Mouse (Mus musculus) kidney, adult 18-20 months (tissue): ENCODE measurements around the gene Wdr12.
"Not testable (repeated sequence)": the region's sequence is repeated elsewhere in the genome, so short reads cannot be mapped to it uniquely, and the experiment has no call there.

ENCODE experiments used
- DNase-seq: peaks from one replicate; pipeline ENCODE4 v3.0.0; 2021

Wdr12 gene

GRCm38 (mm10) chr1:60098024-60098781 lies at the start of gene Wdr12, which contains the start of gene Carf:
TSS of gene Wdr12 (minus strand) at chr1:60098645.
TSS of gene Carf (plus strand) at chr1:60098247.
- DNase-seq: peak; percentile 98

- no peak for DNase-seq
Measured at GRCm38 (mm10) chr1:60137346-60137745, 38.9 kb upstream of the Wdr12 start.

DNA sequence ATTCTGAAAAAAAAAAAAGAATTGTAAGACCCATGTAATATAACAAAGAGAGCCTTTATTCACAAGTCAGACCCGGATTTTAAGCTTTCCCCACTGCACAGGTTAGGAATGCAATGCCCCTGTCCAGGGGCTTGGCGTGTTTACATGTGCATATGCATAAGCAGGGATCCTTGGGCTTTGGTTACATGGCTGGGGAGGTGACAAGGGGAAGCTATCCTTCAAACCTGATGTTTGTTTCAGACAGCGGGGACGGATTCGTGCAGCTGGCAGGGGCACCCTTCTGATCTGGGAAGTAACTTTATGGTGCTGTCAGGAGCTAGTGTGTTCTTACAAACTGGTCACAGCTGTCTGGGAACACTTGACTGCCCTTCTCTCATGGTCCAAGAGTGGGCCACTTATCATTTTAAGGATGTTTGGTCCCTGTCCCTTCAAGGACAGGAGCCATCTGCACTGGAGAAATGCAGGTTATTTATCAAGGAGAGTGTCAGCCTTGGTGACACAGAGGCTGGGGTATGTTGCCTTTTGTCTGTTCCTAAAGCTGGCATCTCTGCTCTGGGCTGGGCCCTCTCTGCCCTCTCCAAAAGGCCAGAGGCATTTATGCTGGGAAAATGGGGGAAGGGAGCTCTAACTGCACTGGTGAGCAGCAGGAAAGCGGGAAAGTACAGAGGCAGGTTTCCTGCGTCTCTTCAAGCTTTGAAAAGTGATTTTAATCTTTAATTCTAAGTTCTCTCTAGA lies 19.4 kb upstream of the Wdr12 start:
- DNase-seq: no peak

DNA sequence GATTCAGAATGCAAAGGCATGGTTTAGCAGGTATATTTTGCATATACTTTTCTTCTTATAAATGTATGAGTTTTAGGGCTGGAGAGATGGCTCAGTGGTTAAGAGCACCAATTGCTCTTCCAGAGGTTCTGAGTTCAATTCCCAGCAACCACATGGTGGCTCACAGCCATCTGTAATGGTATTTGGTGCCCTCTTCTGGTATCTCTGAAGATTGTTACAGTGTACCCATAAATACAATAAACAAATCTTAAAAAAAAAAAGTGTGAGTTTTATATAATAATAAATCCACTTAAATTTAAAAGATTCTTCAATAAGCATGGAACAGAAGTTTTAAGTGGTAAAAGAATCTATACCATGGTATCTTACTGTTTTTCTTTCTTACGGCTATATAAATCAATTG lies 6.1 kb upstream of the Wdr12 start:
- DNase-seq: no peak

DNA sequence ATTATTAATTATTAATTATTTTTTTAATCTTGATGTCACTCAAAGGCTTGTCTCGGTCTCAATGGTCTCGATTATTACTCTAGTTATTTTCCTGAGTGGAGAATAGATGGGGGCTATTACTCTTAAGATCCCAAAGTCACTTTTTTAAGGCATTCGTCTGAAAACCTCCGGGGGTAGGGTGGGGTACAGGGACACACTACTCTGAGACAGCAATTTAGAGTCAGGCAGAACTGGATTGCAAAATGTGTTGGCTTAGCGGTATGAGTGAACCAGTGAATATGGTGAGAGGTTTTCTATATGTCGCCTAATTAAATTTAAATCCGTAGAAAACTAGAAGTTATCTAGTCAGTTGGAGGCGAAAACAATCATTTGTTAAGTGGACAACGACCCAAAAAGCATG lies 394 bp upstream of the Wdr12 start:
- DNase-seq: no peak

DNA sequence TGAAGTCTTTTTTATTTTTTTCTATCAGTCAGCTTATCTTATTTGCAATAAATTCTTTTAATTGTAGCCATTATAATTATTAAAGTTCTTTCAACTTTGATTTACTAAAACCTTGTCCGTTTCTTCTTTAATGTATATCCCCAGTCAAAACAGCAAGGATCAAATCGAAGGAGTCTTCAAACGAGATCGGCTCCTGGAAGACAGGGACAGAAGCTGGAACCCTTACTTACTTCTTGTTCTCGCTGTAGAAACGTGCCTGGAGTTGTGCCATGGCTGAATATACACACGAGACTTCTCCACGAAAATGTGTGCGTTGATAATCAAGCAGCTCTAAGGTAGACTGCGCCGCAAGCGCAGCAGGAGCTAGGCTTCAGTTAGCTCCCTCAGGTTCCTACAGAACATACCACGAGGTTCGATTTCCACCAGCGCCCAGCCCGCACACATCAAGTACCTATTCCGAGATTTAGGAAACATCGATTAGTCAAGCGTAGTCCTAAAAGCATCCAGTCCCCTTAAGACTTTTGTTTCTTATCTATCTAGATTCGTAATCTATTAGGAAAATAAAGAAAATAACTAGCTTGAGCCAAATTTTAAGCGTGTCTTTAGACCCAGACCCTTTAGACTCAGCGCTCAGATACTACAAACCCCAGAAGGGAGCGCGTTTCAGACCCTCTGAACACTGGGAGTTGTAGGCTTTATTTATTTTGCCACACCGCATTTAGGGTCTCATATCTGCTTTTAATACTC lies 995 bp downstream of the Wdr12 start:
- peak; percentile 67 for DNase-seq

- DNase-seq: no peak
Measured at GRCm38 (mm10) chr1:60096572-60097276, 1.7 kb downstream of the Wdr12 start.

GRCm38 (mm10) chr1:60076411-60076810 lies 22.0 kb downstream of the Wdr12 start:
- DNase-seq: no peak

DNA sequence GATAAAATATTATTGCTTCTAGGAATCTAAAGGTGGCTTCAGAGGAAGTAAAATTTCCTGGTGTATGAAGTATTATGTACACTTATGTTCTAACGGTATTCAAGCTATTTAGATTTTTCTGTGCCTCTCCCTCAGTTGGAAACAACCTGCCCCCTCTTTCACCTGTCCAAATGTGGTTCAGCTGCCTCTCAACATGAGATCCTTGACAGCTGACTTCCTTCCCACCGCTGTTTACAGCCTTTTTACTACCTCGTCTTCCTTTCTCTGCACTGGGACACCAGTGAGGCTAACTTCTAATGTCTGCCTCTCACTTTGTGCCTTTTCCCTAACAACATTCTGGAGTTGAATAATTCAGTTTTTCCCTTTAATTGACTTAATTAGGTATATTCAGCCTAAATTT lies 22.9 kb downstream of the Wdr12 start:
- no peak for DNase-seq

DNA sequence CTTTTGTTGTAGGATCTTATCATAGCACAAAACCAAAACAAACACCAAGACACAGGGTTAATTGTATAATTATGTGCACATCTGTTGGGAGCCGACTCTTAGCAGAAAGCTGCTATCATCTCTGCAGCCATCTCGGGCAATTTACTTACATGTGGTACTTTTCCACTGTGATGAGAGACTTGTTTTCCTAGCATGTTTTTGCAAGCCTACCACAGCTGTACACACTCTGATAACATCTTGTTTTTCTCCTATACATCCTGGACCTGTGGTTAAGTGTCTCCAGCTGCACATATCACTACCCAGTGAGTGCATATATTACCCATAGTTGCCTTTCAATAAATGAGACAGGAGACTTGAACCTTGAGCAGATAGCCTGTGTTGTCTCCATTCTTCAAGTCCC lies 23.5 kb downstream of the Wdr12 start:
- no peak for DNase-seq

- not testable (repeated sequence) for DNase-seq
Measured at GRCm38 (mm10) chr1:60070725-60071124, 27.7 kb downstream of the Wdr12 start.

DNA sequence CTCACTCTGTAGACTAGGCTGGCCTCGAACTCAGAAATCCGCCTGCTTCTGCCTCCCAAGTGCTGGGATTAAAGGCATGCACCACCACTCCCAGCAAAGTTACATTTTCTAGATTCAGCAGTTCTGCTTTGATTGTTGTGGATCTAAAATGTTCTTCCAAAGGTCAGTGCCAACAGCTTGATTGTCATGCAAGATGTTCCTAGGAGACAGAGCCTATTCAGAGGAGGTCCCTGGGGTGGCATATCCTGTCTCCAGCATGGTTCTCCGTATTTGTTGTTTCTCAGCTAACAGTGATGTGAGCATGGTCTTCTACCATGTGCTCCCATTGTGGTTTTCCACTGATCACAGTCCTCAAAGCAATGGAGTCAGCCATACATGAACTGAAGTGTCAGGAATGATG lies 42.1 kb downstream of the Wdr12 start:
- no peak for DNase-seq

DNA sequence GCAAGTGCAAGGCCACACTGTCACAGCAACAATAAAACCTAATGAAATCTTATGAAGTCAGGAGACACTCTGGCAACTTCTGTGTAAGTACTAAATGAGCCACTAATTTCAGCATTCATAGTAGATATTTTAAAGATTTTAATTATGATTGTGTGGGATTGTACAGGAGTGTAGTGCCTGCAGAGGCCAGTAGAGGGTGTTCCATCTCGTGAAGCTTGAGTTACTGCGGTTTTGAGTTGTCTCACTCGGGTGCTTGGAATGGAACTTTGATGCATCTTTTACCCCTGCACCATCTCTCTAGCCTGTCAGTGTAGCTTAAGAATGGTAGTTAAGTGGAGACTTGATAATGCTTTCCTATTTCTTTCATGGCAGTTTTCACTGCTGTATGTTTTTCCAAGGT lies 43.8 kb downstream of the Wdr12 start:
- DNase-seq: no peak

- DNase-seq: not testable (repeated sequence)
Measured at GRCm38 (mm10) chr1:60047481-60047880, 51.0 kb downstream of the Wdr12 start.

GRCm38 (mm10) chr1:60044595-60044994 lies 53.9 kb downstream of the Wdr12 start:
- DNase-seq: no peak

- peak; percentile 50 for DNase-seq
Measured at GRCm38 (mm10) chr1:60042796-60043469, 55.5 kb downstream of the Wdr12 start, which contains the start of gene Ica1l. TSS of gene Ica1l (minus strand) at chr1:60043184.

DNA sequence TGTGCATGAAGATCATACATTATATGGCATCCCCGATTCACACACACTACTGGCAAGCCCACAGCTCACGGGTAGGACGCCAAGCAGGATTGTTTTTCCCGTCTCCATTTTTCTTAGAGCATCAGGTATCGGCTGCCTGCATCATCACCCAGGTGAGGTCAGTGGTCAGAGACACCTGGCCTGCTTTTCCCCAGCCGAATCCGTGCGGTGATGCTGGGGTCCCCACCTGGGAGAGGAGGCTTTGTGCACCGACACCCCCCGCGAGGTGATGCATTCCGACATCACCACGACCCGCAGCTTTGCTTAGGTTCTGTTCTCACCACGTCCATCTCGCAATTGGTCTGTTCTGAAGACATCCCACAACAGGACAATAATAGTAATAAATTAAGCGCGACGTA lies 56.0 kb downstream of the Wdr12 start:
- no peak for DNase-seq

- DNase-seq: no peak
Measured at GRCm38 (mm10) chr1:60035044-60035443, 63.4 kb downstream of the Wdr12 start.
